Mouse (Mus musculus) lung, postnatal 0 days (tissue): ENCODE measurements around the gene Cyb5r3. TPM values are rescaled to one million over a fixed set of nuclear protein-coding genes. Genes with fewer than 3 reads are reported as not detected.

ENCODE experiments used
- ATAC-seq: fragments of 200-750 bp; cut with Nextera tagmentation; 2 replicates; pipeline ENCODE4 v1.8.0; 2017; ENCODE audit warnings: moderate library complexity
- DNase-seq: peaks from one replicate; pipeline ENCODE4 v3.0.0-alpha.2; 2016; ENCODE audit warnings: low spot score
- H3K27ac ChIP-seq: fragments of 300-500 bp; sonication (generic); 2 replicates; pipeline ENCODE4 v1.5.1; 2014; ENCODE audit warnings: antibody characterized with exemption, mild to moderate bottlenecking, low read length, mixed read lengths
- H3K27me3 ChIP-seq: fragments of 300-500 bp; sonication (generic); replicated peaks from 2 replicates; pipeline ENCODE4 v1.6.1; 2014; ENCODE audit warnings: low read length, mixed read lengths; ENCODE audit not compliant: insufficient read depth
- H3K36me3 ChIP-seq: fragments of 300-500 bp; sonication (generic); 2 replicates; pipeline ENCODE4 v1.6.1; 2014; ENCODE audit warnings: low read length, mixed read lengths; ENCODE audit not compliant: insufficient read depth
- H3K4me1 ChIP-seq: fragments of 300-500 bp; sonication (generic); 2 replicates; pipeline ENCODE4 v1.6.1; 2014; ENCODE audit warnings: antibody characterized with exemption, low read depth, low read length, mixed read lengths; ENCODE audit not compliant: insufficient read depth
- H3K4me2 ChIP-seq: fragments of 300-500 bp; sonication (generic); replicated peaks from 2 replicates; pipeline ENCODE4 v1.6.1; 2014; ENCODE audit warnings: low read depth, mild to moderate bottlenecking, low read length, moderate library complexity, mixed read lengths
- H3K4me3 ChIP-seq: fragments of 300-500 bp; sonication (generic); 2 replicates; pipeline ENCODE4 v1.5.1; 2014; ENCODE audit warnings: low read depth, low read length
- H3K9ac ChIP-seq: fragments of 300-500 bp; sonication (generic); replicated peaks from 2 replicates; pipeline ENCODE4 v1.6.1; 2014; ENCODE audit warnings: low read depth, mild to moderate bottlenecking
- H3K9me3 ChIP-seq: fragments of 300-500 bp; sonication (generic); 2 replicates; pipeline ENCODE4 v1.6.1; 2016; ENCODE audit warnings: low read length, mixed read lengths
- CTCF ChIP-seq: IDR thresholded peaks from 2 replicates; pipeline ENCODE4 v1.5.1; 2016; ENCODE audit warnings: antibody characterized with exemption, mild to moderate bottlenecking
- EP300 ChIP-seq: IDR thresholded peaks from 2 replicates; pipeline ENCODE4 v1.6.1; 2016; ENCODE audit warnings: antibody characterized with exemption, mild to moderate bottlenecking, control low read depth
- WGBS: fragments of 180-500 bp; shearing (Covaris S2); extraction: QIAGEN DNeasy Blood & Tissue Kit; methylation state at CpG from one replicate; pipeline ENCODE4 v1.1.7; 2014; 5-methylcytosine and 5-hydroxymethylcytosine counted together
- polyA plus RNA-seq: library from polyadenylated mRNA; unstranded; fragments of >200 nt; fragmentation: Nextera tagmentation; extraction: Ambion mirVana; gene quantifications from 2 replicates; pipeline ENCODE4 v1.2.1, GENCODE M21; 2015

Gene Cyb5r3
- polyA plus RNA-seq, result 170 and 183 TPM in 2 replicates

DNA sequence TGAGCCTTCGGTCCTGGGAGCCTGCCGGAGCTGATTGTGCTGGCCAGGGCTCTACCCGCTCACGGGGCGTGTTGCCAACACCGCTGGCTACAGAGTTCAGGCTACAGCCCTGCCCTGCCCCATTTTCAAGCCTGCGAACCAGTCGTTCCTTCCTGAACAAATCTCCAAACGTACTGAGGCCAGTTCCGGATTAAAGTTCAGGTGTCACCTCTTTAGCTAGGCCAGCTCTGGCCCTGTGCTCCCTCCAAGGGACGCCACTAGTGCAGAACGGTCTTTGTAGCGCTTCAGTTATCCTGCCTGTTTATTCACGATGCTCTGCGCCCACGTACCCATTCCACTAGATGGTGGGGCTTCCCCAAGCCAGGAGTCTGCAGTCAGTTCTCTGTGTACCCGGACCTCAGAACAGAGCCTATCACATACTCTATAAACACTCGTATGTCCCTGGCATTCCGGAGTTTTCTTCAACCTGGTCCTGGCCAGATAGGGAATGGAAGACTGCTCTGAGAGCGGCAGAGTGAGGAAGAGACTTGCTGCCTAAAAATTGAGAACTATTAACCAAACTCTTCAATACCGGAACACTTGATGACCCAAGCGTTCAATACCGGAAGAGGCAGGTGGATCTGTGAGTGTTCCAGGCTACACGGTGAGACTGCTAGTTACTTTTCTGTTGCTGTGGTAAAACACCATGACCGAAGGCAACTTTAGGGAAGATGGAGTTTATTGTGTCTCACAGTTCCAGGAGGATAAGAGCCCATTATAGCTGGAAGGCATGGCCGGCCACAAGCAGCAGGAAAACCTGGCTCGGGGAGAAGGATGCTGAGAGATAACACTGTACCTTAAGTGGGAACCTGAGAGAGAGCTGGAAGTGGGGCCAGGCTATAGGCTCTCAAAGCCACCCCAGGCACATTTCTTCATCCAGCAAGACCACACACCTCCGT lies at the start of gene Cyb5r3:
Cyb5r3 (minus strand) TSS at position 101 of the 938 bp plus-strand sequence.
- ATAC-seq, result peak; percentile 46
- Histone ChIP-seq H3K4me2 (peak within 1 kb of the TSS; percentile 81), H3K36me3 (no peaks in the 10 kb centered on the region), H3K27me3 (no peaks in the 10 kb centered on the region), H3K4me3 (peak within 1 kb of the TSS; percentile 71), H3K4me1 (peaks cover 24% of the 10 kb centered on the region), H3K9ac (peak within 1 kb of the TSS; percentile 73), H3K27ac (peak within 1 kb of the TSS; percentile 95), H3K9me3 (no peaks in the 10 kb centered on the region)
- no peak for DNase-seq
- WGBS, result 26% methylated on average over 28 of the region's 28 CpGs
- 0 out of 2 replicates have a peak, but pooled peaks have one; percentile 4 for TF ChIP-seq CTCF
- TF ChIP-seq EP300, result no peak

DNA sequence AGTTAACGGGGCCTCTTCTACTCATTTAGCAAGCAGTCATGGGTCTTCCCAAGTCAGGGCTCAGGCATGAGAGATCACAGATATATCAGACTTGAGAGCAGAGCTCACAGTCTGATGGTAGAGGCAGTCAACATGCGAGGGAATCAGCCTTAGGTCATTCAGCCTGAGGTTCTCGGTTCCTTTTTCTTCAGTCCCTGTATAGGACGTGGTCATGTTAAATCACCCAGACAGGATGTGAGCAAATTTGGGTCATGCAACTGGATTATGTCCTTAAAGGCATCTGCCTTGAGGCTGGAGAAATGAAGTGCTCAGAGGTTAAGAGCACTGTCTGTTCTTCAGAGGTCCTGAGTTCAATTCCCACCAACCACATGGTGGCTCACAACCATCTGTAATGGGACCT lies 49.3 kb upstream of the Cyb5r3 start:
- Histone ChIP-seq H3K4me3 (no peak overlapping the region), H3K27me3 (no peaks in the 10 kb centered on the region), H3K9me3 (no peaks in the 10 kb centered on the region), H3K27ac (no peak overlapping the region), H3K9ac (no peak overlapping the region), H3K36me3 (no peaks in the 10 kb centered on the region), H3K4me2 (no peak overlapping the region), H3K4me1 (peaks cover 4% of the 10 kb centered on the region; the same call in 1 of the 2 replicates)
- TF ChIP-seq EP300, result no peak
- TF ChIP-seq CTCF, result no peak
- DNase-seq, result peak; percentile 36
- no peak for ATAC-seq
- 82% methylated on average over 4 of the region's 4 CpGs for WGBS

GRCm38 (mm10) chr15:83220368-83221013 lies 48.1 kb upstream of the Cyb5r3 start:
- DNase-seq (no peak), ATAC-seq (no peak)
- peak overlapping the region; percentile 32; the same call in 1 of the 2 replicates for H3K27ac ChIP-seq
- no peaks in the 10 kb centered on the region for H3K27me3 ChIP-seq
- H3K4me1 ChIP-seq, result peaks cover 4% of the 10 kb centered on the region; the same call in 1 of the 2 replicates
- H3K9ac ChIP-seq, result no peak overlapping the region
- 55% methylated on average over 9 of the region's 9 CpGs for WGBS
- TF ChIP-seq CTCF, result no peak
- TF ChIP-seq EP300, result no peak
- no peaks in the 10 kb centered on the region for H3K36me3 ChIP-seq
- H3K4me3 ChIP-seq, result no peak overlapping the region
- no peaks in the 10 kb centered on the region for H3K9me3 ChIP-seq
- no peak overlapping the region for H3K4me2 ChIP-seq

DNA sequence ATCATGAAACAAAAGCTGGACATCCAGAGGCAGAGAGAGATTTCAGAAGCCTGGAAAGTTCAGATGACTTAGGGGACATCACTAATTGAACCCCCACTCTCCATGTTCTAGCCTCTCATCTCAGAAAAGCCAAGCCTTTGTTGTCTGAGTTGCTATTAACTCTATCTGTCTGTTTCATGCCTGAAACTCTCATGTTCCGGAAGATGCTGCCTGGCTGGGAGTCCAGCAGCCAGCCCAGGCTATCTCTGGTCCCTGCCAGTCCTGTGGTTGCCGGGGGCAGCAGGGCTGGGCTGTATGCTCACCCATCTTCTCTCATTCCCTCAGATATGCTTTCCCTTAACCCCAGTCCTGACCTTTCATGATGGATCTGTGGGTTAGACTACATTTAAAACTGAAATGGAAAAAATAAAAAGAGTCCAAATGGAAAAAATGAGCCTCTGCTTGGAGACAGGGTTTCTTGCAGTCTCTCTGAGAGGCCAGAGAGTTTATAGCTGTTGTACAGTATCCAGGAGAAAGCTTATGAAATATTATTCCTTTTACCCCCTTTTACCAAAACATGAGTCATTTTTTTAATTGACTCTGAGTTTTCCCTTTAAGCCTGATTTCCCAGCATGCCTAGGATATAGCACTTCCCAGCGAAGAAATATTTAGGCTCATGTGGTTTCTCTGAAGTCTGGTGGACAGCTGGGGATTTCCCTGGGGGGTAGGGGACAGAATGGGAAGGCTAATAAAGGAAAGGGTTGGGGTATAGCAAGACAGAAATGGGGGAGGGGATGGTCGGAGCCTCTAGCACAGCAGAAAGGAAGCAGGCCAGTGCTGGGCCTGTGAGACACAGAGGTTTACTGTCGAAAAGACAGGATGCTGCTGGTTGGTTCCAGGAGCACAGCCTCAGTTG lies 43.2 kb upstream of the Cyb5r3 start:
- H3K36me3 ChIP-seq, result no peaks in the 10 kb centered on the region
- DNase-seq (peak; percentile 85), ATAC-seq (peak; percentile 82)
- TF ChIP-seq CTCF (no peak), EP300 (peak; percentile 72)
- H3K4me2 ChIP-seq, result no peak overlapping the region
- H3K9ac ChIP-seq, result no peak overlapping the region
- 40% methylated on average over 5 of the region's 5 CpGs for WGBS
- H3K27me3 ChIP-seq, result no peaks in the 10 kb centered on the region
- H3K4me1 ChIP-seq, result no peaks in the 10 kb centered on the region
- no peak overlapping the region for H3K4me3 ChIP-seq
- peak overlapping the region; percentile 71 for H3K27ac ChIP-seq
- H3K9me3 ChIP-seq, result no peaks in the 10 kb centered on the region

DNA sequence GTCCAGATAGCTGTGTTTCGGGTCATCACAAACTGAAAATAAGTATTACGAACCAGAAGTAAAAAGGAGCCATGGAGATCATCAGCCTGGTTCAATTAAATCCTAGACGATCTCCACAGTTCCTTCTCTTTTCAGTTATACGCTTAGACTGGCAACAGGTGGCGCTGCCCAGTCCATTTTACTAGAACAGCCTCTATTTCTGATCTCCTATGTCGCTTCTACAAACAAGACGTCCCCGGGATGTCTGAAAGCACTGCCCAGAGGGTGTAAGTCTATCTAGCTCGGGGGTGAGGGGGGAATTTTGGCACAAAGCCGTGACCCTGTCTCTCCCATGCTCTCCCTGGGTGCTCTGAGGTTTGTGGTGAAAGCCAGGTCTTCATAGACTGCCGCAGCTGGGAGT lies 37.8 kb upstream of the Cyb5r3 start:
- no peaks in the 10 kb centered on the region for H3K9me3 ChIP-seq
- H3K36me3 ChIP-seq, result no peaks in the 10 kb centered on the region
- DNase-seq, result peak; percentile 87
- no peak overlapping the region for H3K9ac ChIP-seq
- peak; percentile 73 for ATAC-seq
- TF ChIP-seq CTCF (peak; percentile 80), EP300 (peak; percentile 23; the same call in 1 of the 2 replicates)
- WGBS, result 18% methylated on average over 11 of the region's 11 CpGs
- no peak overlapping the region for H3K4me3 ChIP-seq
- H3K27ac ChIP-seq, result no peak overlapping the region
- H3K4me2 ChIP-seq, result peak overlapping the region; percentile 55
- no peaks in the 10 kb centered on the region for H3K27me3 ChIP-seq
- H3K4me1 ChIP-seq, result no peaks in the 10 kb centered on the region; the same call in 1 of the 2 replicates
